Mouse (Mus musculus) heart, postnatal 25 days (tissue): ENCODE data around the gene Bpifa5. TPM values are rescaled to one million over a fixed set of nuclear protein-coding genes. Genes with fewer than 3 reads are reported as not detected.
"Not testable (repeated sequence)": the region's sequence is repeated elsewhere in the genome, so short reads cannot be mapped to it uniquely, and the experiment has no call there.

ENCODE experiments used
- DNase-seq: peaks from one replicate; pipeline ENCODE4 v3.0.0; 2022; ENCODE audit warnings: low spot score
- intact Hi-C: fragments of 180-260 bp; cut with DNase I; formaldehyde crosslinking; loops from one replicate; pipeline ENCODE4 v1.15.1; 2025
- total RNA-seq, 2 experiments: library from RNA; stranded (reverse); gene quantifications; 2 replicates each; pipeline ENCODE4 v1.2.3; 2021

The Bpifa5 gene
- total RNA-seq, result not detected

DNA sequence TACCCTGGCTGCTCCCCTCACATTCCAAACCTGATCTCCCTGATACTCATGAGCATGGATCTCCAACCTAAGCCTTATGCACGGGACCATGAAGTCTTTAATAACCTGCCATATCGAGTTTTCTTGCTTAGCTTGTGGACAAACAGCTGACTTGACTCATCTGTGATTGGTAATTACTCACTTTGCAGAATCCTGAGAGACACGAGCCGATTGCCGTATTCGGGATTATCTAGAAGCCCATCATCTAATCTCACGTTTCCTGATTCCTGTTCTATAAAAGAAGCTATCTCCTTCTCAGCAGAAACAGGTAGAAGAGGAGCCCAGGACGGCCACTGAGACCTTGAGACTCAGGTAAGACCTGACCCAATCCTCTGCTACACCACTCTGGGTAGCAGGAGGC is at the start of gene Bpifa5:
TSS of gene Bpifa5 (plus strand) at position 301 of the 400 bp plus-strand sequence.
- intact Hi-C loops, result no loop called here
- no peak for DNase-seq

GRCm38 (mm10) chr2:154117381-154117780 is 45.0 kb upstream of the Bpifa5 start:
- intact Hi-C loops, result no loop called here
- DNase-seq, result no peak

DNA sequence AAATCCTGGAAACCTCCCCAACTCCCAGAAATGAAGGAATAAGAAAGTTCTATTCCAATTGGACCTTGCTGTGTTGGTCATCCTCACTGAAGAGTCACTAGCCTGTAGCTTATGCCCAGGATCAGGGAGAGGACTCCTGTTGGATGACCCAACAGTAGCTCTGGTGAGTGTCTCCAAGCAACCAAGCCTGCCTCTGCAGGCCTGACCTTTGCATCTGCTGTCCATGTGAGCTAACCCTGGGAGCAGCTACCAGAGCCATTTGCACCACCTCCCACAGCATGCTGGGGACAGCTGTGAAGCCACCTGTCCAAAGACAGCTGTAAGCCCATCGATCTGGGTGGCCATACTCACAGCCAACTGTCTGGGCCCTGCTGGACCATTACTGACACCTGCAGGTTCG is 32.3 kb upstream of the Bpifa5 start, which contains the start of gene Bpifa3:
TSS of gene Bpifa3 (plus strand) at position 217 of the 400 bp plus-strand sequence.
- intact Hi-C loops, result no loop called here
- DNase-seq, result no peak

DNA sequence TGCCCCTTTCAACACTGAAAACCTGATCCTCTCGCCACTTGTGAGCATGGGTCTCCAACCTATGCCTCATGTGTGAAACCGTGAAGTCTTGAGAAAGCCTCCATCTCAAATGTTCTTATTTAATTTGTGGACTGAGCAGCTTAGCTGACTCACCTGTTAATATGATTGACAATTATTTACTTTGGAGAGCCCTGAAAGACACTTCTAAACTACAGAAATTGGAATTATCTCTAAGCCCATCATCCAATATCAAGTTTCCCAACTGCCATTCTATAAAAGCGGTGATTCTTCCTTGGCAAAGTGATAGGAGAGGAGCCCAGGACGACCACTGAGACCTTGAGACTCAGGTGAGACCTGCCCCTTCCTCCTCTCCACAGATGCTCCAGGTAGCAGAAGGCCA is 19.8 kb upstream of the Bpifa5 start, which contains the start of gene Bpifa1:
TSS of gene Bpifa1 (plus strand) at position 301 of the 400 bp plus-strand sequence.
- no peak for DNase-seq
- intact Hi-C loops, result no loop called here

DNA sequence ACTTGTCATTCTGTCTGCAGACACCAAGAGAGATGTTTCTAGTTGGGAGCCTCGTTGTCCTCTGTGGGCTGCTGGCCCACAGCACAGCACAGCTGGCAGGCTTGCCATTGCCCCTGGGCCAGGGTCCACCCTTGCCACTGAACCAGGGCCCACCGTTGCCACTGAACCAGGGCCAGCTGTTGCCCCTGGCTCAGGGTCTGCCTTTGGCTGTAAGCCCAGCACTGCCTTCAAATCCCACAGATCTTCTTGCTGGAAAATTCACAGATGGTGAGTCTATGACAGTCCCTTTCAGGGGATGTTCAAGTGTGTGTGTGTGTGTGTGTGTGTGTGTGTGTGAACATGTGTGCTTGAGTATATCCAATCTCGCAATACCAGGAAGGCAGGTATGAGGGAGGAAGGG is 18.7 kb upstream of the Bpifa5 start:
- intact Hi-C loops, result no loop called here
- DNase-seq, result no peak

DNA sequence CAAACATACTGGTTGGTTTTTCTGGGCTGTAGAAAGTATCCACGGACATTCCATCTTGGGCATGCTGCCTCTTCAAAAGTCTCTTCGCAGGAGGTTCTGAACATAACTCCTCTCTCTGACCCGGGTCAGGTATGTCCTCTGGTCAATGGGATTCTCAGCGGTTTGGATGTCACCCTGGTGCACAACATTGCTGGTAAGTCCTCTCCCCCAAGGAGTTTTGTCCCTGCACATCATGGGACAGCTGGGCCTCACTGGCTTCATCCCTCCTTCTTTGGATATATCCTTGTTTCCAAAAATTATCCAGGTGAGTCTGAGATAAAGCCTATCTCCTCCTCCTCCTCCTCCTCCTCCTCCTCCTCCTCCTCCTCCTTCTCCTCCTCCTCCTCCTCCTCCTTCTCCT is 14.9 kb upstream of the Bpifa5 start:
- intact Hi-C loops, result no loop called here
- DNase-seq, result no peak

DNA sequence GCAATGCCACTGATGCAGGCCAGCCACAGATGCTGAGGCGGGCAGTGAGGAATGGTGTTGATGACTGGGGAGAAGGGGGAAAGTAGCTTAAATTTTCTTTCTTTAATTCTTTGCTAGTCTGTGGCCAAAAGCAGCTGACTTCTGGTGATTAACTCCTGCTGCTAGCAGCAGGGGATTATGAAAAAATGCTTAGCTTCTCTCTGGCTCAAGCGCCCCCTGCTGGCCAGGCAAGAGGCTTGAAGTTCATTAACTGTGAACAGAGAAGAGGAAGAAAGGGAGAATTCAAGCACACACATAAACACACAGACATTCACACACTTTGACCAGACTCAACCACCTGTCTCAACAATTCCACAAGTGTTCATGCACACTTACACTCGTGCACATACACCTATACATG is 4.0 kb upstream of the Bpifa5 start:
- intact Hi-C loops, result loop anchor here (1.0 to 5.0 kb wide), 2 partner anchors 112 to 156 kb away; no protein-coding TSS in a partner anchor
- DNase-seq, result no peak

DNA sequence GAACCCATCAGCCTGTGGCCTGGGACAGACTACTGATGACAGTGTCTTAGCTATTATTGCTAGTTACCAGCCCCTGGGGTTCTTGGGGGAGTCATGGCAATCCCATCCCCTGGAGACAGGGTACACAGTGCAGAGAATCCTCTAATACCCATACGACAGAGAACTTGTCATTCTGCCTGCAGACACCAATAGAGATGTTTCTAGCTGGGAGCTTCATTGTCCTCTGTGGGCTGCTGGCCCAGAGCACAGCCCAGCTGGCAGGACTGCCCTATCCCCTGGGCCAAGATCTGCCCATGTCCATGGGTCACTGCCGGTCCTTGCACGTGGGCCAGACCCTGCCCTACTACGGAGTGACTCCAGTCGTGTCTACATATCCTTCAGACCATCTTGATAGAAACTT is 899 bp downstream of the Bpifa5 start:
- intact Hi-C loops, result no loop called here
- no peak for DNase-seq

- DNase-seq, result no peak
- intact Hi-C loops, result no loop called here
Observed at GRCm38 (mm10) chr2:154169172-154169571, 6.8 kb downstream of the Bpifa5 start.

DNA sequence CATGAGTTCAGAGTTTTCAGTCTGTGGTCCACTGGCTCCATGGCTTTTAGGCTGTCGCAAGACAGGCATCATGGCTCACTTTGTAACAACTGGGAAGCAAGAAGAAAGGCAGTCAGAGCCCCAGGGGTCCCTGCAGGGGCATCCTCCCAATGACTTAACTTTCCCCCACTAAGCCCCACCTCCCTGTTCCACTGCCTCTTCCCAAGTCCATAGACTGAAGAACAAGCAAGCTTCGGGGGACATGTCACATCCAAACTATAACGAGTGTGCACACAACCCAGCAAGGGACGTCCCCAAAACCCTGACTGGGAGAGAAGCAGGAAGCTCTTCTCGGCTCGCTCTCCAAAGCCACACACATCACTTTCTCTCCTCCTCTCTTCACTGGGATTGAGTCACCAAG is 9.2 kb downstream of the Bpifa5 start:
- intact Hi-C loops, result loop anchor here (5.0 kb wide), 2 partner anchors 36 to 126 kb away; no protein-coding TSS in a partner anchor
- DNase-seq, result no peak

DNA sequence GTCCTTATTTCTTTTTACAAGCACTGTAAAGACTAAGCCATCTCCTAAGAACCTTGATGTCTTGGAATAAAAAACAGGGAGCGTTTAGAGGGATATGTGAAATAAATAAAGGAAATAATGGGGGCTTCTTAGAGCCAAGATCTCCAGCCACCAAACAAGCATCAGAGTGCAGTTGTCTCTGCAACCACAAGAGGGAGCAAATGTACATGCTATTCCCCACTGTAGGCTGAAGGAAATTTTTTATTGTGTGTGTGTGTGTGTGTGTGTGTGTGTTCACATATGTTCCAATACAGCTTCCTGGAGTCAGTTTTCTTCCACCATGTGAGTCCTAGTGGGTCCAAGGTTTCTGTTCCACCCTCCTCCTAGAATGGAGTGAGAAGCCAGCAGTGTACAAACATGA is 10.9 kb downstream of the Bpifa5 start:
- DNase-seq, result no peak
- intact Hi-C loops, result loop anchor here (5.0 kb wide), 2 partner anchors 34 to 124 kb away; no protein-coding TSS in a partner anchor

DNA sequence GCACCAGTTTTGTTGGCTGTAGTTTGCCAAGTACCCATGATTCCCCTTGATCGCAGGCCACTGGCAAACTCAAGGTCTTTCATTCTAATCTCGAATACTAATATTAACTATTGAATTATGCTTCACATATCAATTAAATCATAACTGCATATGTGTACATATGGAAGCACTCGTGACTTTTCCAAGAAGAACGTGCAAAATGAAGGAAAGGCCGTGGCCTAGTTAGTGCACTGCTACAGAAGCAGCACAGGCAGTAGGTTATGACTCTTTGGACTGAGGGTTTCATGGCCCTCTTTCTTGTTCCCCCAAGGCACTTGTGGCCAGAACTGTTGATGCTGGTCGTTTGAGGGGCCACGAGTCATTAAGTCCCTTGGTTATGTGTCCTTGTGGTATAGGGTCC is 19.5 kb downstream of the Bpifa5 start:
- DNase-seq, intact Hi-C loops: not testable (repeated sequence)

GRCm38 (mm10) chr2:154183061-154183460 is 20.7 kb downstream of the Bpifa5 start:
- DNase-seq, intact Hi-C loops: not testable (repeated sequence)

DNA sequence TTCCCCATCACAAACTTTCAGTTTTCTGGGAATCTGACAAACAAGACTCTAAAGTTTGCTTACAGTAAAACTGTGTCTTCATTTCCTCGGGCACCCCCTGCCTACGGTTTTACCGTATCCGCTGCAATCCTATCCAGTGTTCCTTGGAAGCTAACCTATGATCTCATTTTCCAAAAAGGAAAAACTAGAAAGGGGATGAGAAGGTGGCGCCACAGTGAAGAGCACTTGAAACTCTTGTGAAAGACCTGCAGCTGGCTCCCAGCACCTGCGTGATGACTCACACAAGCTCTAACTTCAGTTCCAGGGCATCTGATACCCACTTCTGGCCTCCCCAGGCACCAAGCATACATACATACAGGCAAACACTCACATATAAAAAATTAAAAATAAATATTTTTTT is 22.9 kb downstream of the Bpifa5 start:
- no peak for DNase-seq

DNA sequence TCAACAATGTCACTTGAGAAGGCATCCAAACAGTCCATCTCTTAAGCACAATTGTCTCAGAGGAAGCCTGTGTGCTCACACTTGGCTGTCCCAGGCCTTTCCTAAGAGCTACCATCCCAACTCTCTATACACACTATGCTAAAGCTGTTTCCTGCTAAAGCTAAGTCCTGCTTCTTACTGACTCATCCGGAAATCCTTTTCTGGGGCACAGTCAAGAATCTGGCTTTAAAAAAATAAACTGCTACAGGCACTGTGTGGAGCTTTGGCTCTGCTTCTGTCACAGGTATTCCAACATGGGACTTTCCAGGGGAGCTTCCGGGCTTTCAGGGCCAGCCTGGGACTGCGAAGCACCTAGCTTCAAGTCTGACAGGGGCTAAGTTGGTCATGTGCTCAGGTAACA is 23.3 kb downstream of the Bpifa5 start:
- no peak for DNase-seq
- intact Hi-C loops, result no loop called here

More for the DNA sequence above, 22.9 kb downstream of the Bpifa5 start:
- intact Hi-C loops, result no loop called here

GRCm38 (mm10) chr2:154187468-154187867 is 25.1 kb downstream of the Bpifa5 start:
- no peak for DNase-seq
- intact Hi-C loops, result no loop called here

DNA sequence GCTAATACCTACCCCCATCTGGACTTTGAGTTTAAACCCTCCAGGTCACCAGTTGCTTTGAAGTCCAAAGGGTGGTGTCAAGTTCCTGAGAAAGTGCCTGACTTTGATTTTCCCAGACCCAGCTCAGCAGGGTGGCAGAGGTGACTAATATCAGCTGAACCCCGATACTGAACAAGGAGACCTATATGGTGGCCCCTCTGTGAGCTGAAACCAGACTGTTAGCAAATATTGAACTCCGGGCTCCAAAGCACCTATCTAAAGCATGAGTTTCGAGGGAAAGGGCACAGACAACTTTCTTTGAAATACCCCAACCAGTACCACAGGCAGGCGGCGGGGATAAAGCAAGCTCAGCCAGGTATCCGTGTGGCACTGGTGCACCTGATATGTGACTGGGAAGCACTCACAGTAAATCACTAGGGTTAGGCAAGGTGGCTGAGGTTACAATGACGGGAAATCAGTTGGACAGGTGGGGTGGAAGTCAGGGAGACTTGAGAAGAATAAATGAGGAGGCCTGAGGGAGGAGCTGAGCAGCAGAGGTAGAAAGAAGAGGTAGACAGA is 27.5 kb downstream of the Bpifa5 start:
- DNase-seq, result no peak
- intact Hi-C loops, result no loop called here

- DNase-seq, result no peak
- intact Hi-C loops, result no loop called here
Observed at GRCm38 (mm10) chr2:154190546-154191258, 28.3 kb downstream of the Bpifa5 start, which contains the start of gene Bpifb1. Gene Bpifb1, plus strand, starts transcription at chr2:154190818.

DNA sequence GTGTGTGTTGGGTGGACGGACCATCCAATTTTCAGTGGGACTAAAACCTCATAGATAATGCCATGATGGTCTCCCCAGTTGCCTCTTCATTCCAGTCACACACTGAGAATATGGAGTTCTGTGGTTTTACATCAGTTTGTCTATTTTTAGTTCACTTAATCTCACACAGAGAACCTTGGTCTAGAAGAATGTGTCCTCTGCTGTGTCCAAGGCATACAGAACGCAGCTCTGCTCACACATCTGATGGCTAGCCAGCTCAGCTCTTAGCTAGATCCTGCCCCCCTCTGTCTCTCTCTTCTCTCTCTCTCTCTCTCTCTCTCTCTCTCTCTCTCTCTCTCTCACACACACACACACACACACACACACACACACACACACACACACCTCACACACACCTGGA is 29.7 kb downstream of the Bpifa5 start:
- intact Hi-C loops, result no loop called here
- no peak for DNase-seq

GRCm38 (mm10) chr2:154193071-154193470 is 30.7 kb downstream of the Bpifa5 start:
- intact Hi-C loops, result no loop called here

DNA sequence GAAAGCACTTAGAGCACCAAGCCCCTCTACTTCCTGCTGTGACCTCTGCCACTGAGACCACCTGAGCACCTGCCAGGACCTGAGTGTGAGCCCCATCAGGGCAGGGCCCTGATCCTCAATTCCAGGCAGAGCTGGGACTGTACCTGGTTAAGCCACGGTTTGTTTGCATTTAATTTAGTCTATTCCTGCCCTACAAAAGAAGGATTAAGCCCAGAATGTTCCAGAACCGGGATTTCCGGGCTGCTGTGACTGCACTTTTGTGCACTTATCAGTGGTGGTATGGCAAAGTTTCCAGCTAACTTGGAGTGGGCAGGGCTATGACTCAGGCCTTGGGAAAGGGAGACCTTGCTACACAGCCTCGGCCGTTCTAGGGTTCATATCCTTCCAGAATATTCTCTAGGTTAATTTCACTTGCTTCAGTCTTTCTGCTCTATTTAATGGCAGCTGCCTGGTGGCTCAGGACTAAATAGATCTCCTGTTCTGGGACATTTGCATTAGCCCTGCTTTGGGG is 31.6 kb downstream of the Bpifa5 start:
- DNase-seq, result no peak

More at GRCm38 (mm10) chr2:154193071-154193470, 30.7 kb downstream of the Bpifa5 start:
- DNase-seq, result no peak

More for the DNA sequence above, 31.6 kb downstream of the Bpifa5 start:
- intact Hi-C loops, result no loop called here
